Mouse (Mus musculus) ovary, postnatal 36 days (tissue): ENCODE measurements at regions not wholly inside any gene's neighbourhood (a gene's known extent, or its start where the extent isn't known, plus 50 kb on each side); places are given as distances from the start of the nearest gene placed in this dataset.

Source experiments
- DNase-seq: peaks from one replicate; pipeline ENCODE4 v3.0.0; 2022; ENCODE audit warnings: low spot score, mixed read lengths

GRCm38 (mm10) chr6:100973366-100974090 lies 140.1 kb downstream of the Ppp4r2 start:
- DNase-seq = no peak

GRCm38 (mm10) chr6:100974716-100975115 lies 141.3 kb downstream of the Ppp4r2 start:
- no peak for DNase-seq

DNA sequence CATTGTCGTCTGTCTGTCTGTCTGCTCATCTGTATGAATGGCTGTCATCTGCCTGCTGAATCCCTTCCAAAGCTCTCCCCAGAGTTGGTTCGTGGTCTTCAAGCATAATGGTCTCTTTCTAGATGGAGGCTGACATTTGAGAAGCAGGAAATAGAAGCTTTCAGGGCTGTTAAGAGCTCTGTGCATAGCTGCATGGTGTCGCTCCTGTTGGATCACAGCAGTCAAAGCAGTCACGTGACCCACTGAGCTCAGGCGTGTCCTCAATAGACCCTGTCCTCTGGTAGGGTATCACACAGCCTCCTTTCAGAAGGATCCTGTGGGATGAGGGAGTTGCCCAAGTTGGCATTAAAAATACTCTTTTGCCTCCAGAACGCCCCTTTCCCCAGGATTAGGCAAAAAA lies 142.4 kb downstream of the Ppp4r2 start:
- no peak for DNase-seq

GRCm38 (mm10) chr6:100977201-100977691 lies 143.8 kb downstream of the Ppp4r2 start:
- no peak for DNase-seq

DNA sequence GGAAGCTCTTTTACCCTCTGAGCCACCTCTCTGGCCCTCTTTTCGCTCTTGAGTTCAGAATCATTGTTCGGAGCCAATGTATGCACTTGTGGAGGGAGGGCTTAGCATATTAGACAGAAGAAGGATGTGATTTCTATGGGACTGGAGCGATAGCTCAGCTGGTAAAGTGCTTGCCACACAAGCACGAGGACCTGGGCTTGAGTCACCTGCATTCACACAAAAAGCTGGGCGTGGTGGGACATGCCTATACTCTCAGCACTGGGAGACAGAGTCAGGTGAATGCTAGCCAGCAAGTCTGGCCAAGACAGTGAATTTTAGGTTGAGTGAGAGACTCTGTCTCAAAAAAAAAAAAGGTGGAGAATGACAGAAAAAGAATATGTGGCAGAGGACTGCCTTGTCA lies 144.7 kb downstream of the Ppp4r2 start:
- no peak for DNase-seq

GRCm38 (mm10) chr6:100978727-100979460 lies 145.5 kb downstream of the Ppp4r2 start:
- no peak for DNase-seq

- DNase-seq = no peak
Observed at GRCm38 (mm10) chr6:100980156-100980555, 146.7 kb downstream of the Ppp4r2 start.

- no peak for DNase-seq
Observed at GRCm38 (mm10) chr6:100984861-100985260, 151.4 kb downstream of the Ppp4r2 start.

- DNase-seq = no peak
Observed at GRCm38 (mm10) chr6:100985334-100985937, 152.0 kb downstream of the Ppp4r2 start.

DNA sequence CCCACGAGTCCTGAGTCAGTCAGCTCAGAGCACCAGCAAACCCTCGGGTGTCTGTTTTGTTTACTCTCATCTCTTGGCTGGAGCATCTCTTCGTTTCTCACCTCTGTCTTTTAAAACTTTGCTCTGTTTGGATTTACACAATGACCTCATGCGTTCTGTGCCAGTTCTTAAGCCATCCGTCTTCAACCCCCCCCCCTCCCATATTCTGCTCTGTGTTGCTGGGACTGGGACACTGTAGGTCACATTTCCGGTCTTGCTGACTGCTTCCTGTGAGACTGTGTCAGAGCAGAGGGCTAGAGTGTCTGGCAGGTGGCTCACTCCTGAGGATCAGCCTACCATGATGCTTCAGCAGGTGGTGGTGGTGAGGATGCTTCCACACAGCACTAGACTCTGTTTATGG lies 155.1 kb downstream of the Ppp4r2 start:
- DNase-seq = no peak

DNA sequence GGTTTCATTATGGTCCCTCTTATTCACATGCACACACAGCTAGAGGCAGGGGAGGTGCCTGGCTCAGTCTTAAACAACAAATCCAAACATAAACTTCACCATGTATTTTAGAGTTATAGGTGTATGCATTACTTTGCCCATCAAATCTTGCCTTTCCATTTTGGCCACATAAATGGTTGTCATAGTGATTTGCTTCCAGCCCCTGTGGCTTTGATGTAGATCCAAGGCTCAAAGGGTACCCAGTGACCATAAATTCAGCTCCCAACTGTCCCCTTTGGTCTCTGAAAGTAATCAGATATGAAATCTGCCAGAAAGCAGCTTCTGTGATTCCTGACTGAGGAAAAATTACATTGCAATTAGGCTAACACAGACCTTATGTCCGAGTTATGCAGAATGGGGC lies 160.0 kb downstream of the Ppp4r2 start:
- DNase-seq = no peak

GRCm38 (mm10) chr6:100995874-100996560 lies 162.6 kb downstream of the Ppp4r2 start:
- DNase-seq = no peak

GRCm38 (mm10) chr6:100998285-100998684 lies 164.9 kb downstream of the Ppp4r2 start:
- DNase-seq = no peak

GRCm38 (mm10) chr6:101003901-101004300 lies 170.5 kb downstream of the Ppp4r2 start:
- DNase-seq = no peak

DNA sequence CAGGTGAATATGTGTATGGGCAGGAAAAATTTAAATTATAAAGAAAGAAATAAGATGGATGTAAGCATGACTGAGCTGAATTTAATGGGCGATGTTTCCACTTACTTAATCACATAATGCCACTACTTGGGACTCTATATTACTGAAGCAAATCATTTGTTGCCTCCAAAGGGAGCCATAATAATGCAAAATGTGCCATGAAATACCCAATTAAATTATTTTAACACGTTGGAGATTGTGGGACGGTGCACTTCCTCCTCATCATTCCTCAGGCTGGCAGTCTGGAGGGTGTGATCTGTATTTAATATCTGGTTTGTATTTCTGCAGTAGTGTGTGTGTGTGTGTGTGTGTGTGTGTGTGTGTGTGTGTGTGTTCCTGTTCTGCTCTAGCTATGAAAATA lies 188.2 kb downstream of the Ppp4r2 start:
- no peak for DNase-seq

GRCm38 (mm10) chr6:101025816-101026215 lies 192.4 kb downstream of the Ppp4r2 start:
- DNase-seq = no peak

DNA sequence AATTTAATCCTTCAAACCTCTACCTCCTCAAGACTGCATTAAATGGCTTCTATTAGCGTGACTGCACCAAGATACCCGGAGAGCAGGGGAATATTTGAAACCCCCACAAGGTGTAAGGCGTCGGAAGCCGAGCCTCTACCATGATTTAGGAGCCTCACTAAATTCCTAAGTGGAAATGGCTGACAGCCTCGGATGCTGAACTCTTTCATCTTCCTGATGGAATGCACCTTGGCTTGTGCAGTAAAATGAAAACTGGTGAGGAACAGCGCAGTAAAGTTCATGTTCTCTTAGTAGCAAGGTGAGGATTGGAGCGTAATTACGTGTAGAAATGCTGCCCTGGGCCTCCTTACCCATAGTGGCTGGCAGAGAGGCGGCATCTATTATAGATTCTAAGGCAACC lies 194.0 kb downstream of the Ppp4r2 start:
- DNase-seq = no peak

DNA sequence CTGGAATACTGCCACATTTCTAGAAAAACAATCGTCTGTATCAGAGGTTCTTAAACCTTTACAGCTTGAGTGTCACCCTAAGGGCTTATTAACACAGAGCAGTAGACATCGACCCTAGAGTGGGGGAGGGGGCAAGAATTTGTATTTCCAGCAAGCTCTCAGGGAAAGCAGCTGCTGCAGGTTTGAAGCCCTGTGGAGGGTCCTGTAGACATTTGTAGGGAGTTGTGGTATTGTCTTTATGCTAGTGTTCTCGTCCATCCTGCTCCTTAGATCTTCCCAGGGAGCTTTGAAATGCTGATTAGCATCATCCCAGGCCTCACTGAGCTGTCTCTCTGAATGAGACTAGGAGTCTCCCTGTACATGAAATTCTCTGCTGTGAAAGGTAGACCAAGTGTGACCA lies 196.0 kb downstream of the Ppp4r2 start:
- DNase-seq = no peak

- DNase-seq = no peak
Observed at GRCm38 (mm10) chr6:101030451-101031125, 197.2 kb downstream of the Ppp4r2 start.

DNA sequence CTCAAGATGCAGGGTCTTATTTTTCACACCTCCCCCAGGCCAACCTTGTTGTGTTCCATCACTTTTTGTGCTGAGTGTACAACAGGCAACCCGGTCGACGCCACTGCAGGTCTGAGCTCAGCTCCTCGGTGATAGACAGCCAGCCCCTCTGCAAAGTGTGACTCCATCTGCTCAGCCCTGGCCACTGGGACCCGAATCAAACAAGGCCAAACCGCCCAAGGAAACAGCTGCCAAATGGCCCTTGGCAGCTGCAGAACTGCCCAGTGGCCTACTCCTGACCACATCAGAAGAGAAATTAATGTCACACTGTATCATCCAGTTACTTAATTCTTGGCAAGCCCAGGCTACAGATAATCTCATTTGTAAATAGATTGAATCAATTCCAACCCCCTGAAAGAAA lies 213.3 kb downstream of the Ppp4r2 start:
- DNase-seq = peak; percentile 23

GRCm38 (mm10) chr6:101047195-101047594 lies 213.8 kb downstream of the Ppp4r2 start:
- no peak for DNase-seq

DNA sequence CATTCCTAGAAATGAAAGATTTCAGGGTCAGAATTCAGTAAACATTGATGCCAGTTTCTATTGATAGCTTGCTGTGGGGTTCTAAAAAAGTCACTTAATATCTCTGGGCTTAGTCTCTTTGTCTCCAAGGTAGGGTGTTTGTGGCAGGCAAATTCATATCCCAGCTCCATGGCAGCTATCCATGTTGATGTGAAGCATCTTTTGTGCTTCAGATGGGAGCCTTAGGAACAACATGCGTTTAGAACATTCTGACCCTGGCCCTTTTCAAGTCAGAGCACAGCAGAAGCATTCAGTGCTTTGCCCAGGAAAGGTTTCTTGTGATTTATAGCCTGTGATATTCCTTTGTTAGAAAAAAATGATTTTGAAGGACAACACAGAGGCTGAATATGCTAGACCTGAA lies 215.0 kb downstream of the Ppp4r2 start:
- no peak for DNase-seq
